Mouse (Mus musculus): Measurements from ENCODE around the gene Cryaa.

Cryaa gene

DNA sequence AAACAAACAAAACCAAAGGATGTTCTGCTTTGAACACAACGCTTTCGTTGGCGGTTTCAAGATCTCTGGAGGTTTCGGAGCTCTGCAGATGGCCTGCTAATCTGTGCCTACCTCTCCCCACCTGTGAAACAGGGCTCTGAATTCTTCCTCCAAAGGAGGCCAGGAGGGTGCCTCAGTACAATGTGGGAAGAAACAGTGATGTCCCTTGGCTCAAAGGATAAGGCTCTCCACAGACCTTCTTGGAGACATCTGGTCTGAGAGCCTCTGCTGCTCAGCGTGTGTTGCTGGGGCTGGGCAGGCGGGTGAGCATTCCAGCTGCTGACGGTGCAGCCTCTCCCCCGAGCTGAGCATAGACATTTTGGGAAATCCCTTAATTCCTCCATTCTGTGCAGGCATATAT is at the start of gene Cryaa:
Cryaa (plus strand) TSS at position 301 of the 400 bp plus-strand sequence.
- DNase-seq (ENCODE audit: low spot score in 2 of 2): no peak

DNA sequence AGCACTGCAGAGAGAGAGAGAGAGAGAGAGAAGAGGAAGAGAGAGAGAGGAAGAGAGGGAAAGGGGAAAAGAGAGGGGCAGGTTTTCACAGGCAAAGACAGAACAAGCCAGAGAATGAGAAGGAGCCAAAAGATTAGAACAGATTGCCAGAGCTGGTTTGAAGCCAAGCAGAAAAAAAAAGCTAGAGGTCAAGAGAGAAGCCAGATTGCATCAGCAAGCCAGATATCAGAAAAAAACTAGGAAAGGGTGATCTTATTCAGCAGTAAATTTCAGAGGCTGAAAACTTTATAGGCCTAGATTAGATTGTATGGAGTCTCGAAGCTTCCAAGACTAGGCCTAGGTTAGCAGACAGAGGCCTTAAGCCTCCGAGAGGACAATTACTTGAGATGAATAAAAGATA is 49.6 kb upstream of the Cryaa start:
- no peak for DNase-seq (ENCODE audit: low spot score in 2 of 2)

DNA sequence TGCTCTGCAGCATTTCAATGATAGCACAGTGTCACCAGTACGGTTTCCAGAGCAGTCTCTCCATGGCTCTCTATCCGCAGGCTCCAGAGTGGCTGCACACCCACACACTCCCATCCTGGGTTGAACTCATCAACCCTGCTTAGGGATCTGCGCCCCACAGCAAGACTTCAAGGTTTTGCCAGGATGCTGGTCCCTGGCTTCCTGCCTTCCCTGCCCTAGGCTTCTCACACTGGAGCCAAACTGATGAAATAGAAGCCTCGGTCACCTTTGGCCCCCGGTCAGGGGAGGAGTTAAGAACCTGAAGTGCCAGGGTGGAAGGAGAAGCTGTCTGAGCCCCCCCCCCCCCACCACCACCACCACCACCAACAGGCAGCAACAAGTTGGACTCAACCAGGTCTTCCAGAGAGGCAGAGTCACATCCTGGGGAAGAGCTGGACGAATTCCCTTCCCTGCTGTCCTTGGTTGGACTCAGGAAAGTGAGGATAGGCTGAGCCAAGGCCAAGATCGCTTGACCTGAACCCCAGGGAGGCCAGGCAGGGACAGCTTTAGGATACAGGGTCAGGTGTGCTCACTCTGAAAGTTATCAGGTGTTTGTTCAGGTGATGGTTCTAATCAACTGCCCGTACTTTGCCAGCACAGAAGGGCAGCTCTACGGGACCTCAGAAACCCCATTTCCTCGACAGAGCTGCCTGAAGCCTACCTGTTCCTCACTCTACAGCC is 46.4 kb upstream of the Cryaa start:
- no peak for DNase-seq (ENCODE audit: low spot score in 2 of 2)

DNA sequence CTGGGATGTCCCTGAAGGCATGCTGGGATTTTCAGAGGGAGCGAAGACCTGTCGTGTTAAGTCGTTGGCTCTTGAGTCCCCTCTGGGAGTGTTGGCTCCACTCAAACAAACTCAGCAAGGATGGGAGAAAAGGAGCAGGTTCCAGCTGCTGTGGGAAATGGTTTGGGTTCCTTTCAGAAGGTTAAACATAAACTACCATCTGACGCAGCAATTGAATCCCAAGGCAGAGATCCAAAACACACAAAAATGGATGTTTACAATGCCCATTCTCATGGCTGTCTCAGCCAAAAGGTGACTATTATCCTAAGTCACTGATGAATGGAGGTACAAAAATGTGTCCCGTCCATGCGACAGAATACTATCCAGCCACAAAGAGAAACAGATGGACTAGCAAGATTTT is 44.6 kb upstream of the Cryaa start:
- no peak for DNase-seq (ENCODE audit: low spot score in 2 of 2)

GRCm38 (mm10) chr17:31634896-31635295 is 42.7 kb upstream of the Cryaa start:
- DNase-seq (ENCODE audit: low spot score in 2 of 2): no peak

DNA sequence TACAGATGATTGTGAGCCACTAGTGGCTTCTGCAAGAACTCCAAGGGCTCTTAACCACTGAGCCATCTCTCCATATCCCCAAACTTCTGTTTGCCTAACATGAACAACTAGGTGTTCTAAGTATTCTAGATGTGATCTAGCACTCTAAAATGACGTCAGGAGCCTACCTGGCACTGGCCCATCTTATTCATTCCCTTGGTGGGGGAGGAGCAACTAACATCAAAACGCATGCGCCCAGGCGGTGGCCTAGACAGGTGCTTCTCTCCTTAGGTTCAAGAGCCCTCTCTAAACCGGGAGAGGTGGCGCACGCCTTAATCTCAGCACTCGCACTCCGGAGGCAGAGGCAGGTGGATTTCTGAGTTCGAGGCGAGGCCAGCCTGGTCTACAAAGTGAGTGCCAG is 41.8 kb upstream of the Cryaa start:
- DNase-seq (ENCODE audit: low spot score in 2 of 2): no peak

DNA sequence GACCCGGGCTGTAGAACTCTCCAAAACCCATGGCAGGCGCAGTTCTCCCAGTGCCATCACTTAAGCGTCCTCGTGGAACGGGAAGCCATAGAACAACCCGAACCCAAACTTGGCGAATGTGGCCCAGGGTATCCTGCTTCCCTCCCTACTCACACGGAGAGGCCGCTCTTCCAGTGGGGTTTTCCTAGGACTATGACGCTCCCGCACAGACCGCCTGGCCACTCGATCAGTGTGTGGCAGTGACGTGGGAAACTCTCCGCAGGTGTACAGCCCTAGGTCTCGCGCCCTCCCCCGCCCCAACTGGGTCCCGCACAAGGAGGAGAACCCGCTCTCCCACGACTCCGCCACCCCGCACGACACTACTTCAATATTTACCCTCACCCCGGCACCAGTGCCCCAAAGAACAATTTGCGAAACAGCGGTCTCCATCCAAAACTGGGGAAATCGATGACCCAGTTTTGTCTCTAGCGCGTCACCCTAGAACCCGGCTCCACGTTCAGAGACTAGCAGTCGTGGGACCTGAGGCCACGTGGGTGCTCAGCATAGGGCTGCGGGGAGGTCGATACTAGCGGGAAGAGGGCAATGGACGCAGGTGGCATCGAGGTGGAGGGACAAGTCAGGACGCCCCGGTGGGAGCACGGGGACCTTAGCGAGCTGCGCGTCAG is 41.2 kb upstream of the Cryaa start:
- no peak for DNase-seq (ENCODE audit: low spot score in 2 of 2)

DNA sequence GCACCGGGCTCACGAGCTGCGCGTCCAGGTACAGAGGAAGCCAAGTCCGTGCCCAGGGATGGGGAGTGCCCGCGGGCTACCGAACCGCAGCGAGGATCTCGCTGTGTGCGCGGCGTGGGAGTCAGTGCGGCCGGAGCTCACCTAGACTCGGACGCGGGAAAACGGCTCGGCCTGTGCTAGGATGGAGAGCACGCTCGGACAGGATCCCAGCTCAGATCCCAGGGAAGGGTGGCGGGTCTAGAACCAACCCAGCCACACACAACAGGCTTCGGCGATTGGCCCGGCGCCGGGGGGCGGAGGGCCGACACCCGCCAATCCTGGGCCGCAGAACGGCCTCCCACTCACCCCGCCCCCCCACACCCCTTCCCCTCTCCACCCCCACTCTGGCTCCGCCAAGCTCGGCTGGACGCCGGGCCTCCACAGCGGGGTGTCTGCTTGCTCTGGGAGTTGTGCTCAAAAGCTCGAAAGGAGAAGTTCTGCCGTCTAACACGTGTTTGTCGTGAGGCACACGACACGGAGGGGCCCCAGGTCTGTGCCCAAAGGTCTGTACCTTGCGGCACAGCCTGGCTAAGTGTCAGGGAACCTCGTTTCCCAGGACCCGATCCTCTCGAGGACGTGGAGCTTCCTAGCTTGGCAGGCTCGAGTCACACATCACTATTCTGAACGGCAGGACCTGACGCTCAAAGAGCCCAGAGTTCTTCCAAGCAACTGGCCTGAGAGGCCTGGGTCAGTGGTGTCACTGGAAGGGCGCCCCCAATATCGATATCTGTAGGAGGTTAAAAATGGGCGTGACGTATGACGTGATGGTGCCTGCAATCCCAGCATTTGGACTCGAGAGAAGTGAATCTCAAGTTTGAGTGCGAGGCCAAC is 40.4 kb upstream of the Cryaa start, which contains the start of gene Cbs:
Cbs (minus strand) TSS at position 297 of the 870 bp plus-strand sequence.
- DNase-seq (ENCODE audit: low spot score in 2 of 2): peak; percentile 47 to 55

DNA sequence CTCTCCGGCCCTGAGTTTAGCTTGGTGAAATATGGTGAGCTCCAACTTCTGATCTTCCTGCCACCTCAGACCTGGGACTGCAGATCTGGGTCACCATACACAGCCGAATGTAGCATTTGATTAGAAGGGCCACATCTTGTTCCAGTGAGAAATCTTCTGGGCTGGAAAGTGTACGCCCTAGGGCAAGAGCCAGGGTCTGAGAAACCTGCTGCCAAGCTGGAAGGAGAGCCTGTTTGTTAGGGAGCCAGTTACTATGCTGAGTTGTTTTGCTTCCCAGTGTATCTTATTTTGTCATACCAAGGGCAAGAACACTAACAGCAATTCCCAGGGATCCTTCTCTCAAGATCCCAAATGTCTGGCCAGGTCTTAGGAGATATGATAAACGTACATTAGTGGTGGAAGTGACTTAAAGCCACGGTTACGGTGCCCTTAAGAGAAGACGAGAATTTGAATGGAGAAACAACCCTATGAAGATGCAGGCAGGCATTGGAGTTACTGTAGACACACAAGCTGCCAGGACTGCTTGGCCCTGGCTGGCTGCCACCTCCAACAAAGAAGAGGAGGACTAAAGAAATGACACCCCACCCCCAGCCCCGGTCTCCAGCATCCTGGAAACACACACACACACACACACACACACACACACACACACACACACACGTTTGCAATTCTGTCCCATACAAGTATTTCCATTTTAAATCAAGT is 39.6 kb upstream of the Cryaa start:
- DNase-seq (ENCODE audit: low spot score in 2 of 2): peak; percentile 52 to 58

- peak in 1 of 2 experiments; percentile 38 for DNase-seq (ENCODE audit: low spot score in 2 of 2)
Measured at GRCm38 (mm10) chr17:31639651-31640050, 38.0 kb upstream of the Cryaa start.

DNA sequence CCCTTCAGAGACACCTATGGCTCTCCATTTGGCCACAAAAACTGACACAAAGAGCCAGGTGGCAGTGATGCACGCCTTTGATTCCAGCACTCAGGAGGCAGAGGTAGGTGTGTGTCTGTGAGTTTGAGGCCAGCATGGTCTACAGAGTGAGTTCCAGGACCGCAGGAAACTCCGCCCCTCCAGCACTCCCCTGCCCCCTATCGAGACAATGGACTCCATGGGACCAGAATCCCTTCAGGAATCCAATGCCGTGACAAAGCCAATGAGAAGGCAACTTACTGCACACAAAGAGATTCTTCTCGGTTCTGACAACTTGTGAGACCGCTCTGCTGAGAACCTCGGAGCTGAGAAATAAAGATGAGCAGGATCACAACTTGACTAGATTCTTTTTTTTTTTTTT is 35.3 kb upstream of the Cryaa start:
- DNase-seq (ENCODE audit: low spot score in 2 of 2): no peak

DNA sequence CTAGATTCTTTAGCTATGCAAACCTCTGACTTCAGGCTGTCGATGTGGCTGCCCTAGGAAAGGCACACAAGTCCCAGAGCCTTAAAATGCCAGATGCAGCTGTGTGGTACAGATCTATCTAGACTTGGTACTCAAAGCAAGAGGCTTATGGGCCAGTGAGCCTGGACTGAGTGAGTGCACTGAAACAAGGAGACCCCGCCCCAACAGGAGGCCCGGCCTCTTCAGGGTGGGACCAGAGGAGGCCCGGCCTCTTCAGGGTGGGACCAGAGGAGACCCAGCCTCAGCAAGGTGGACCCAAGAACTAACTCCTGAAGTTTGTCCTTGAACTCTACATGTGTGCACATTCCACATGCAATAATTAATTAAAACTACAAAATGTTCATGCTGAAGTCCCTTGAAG is 34.7 kb upstream of the Cryaa start:
- no peak for DNase-seq (ENCODE audit: low spot score in 2 of 2)

DNA sequence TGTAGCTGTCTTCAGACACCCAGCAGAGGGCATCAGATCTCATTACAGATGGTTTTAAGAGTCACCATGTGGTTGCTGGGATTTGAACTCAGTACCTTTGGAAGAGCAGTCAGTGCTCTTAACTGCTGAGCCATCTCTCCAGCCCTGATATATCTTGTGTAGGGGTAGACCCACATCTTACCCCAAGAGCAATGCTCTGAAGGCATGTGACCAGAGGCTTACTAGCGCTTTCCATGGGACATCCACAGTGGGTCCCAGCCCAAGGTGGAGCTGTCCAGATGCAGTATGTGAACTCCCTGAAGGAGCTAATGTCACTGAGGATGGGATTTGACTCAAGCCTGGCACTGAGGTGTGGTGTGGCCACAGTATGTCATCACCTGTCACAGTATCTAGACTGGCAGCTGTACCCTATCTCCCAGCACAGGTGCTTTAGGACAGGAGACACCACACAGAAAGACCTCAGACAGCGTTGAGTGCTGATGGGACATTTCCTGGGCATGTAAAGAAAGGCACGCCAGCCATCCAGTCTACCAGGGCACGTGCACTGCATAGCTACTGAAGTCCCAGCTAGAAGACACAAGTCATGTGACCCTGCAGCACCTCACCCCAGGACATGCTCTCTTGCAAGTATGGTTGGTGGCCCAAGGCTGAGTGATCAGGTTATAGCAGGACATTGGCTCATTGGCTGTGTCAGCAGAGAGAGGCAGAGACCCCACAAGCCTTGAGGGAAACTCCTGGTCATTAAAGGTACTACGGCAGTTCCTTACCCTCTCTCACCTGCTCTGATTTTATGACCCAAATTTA is 31.2 kb upstream of the Cryaa start:
- no peak for DNase-seq (ENCODE audit: low spot score in 2 of 2)

GRCm38 (mm10) chr17:31652152-31652551 is 25.5 kb upstream of the Cryaa start:
- no peak for DNase-seq (ENCODE audit: low spot score in 2 of 2)

DNA sequence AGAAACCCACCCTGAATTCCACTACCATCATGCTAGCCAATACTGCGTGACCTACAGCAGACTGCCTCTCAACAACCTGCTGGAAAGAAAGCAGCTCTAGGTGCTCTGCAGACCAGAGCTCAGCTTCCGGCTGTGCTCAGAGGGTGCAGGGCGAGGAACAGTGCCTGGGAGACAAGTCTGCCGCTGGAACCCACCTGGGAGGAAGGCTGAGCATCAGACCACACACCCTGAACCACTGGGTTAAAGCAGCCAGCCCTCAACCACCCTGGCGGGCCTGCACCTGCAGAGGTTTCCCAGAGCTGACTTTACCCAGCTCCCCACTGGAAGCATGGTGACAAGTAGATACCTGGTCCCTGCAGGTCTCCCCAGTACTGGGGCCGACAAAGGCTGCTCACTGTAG is 24.3 kb upstream of the Cryaa start:
- DNase-seq (ENCODE audit: low spot score in 2 of 2): no peak

DNA sequence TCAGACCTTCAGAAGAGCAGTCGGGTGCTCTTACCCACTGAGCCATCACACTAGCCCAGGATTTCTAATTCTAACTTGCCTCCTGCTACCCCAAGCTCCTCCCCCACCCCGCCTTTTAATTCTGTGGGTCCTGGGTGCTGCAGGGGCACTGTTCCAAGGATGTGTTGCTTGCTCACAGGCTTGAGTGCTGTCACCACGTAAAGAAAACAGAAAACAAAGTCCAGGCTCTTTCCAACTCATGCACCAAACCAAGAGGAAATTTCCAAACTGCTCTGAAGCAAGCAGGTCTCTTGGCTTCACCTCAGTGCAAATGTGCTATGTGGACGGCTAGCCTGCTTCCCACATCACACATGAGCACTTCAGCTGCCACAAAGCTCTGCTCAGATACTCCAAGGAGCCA is 22.2 kb upstream of the Cryaa start:
- no peak for DNase-seq (ENCODE audit: low spot score in 2 of 2)

- no peak for DNase-seq (ENCODE audit: low spot score in 2 of 2)
Measured at GRCm38 (mm10) chr17:31656682-31657081, 20.9 kb upstream of the Cryaa start.

DNA sequence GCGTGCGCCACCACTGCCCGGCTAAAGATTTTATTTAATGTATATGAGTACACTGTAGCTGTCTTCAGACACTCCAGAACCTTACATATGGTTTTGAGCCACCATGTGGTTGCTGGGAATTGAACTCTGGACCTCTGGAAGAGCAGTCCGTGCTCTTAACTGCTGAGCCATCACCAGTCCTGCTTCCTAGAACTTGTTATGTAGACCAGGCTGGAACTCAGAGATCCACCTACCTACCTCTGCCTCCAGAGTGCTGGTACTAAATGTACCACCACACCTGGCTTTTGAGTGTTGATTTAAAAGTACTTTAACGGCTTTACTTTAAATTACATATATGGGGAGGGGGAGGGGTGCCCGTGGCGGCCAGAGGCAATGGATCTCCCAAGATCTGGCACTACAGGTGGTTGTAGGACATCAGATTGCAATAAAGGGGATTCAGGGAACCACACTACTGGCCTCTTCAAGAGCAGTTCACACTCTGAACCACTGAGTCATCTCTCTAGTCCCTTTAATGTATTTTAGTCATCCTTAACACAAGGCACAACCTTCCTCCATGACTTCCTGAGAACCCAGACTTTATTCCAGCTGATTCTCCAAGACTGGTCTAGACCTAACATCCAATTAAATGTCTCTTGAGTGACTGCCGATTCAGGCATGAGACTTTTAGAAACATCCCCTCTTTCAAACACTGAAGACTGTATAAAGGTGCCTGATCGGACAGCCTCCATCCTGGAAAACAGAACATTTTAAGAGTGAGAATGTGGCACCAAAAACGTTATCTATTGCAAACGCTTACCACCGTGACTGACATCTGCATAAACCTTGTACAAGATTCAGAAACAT is 20.2 kb upstream of the Cryaa start:
- no peak for DNase-seq (ENCODE audit: low spot score in 2 of 2)

- DNase-seq (ENCODE audit: low spot score in 2 of 2): no peak
Measured at GRCm38 (mm10) chr17:31658136-31658467, 19.5 kb upstream of the Cryaa start.

- DNase-seq (ENCODE audit: low spot score in 2 of 2): peak; percentile 95 to 97
Measured at GRCm38 (mm10) chr17:31658468-31659185, 19.0 kb upstream of the Cryaa start, which contains the start of gene U2af1. U2af1 (minus strand) TSS chr17:31658892.
